Mouse (Mus musculus) gastrocnemius, adult 8-10 months (tissue): Measurements from ENCODE around the gene Krtap9-3. TPM values are rescaled to one million over a fixed set of nuclear protein-coding genes. Genes with fewer than 3 reads are reported as not detected.

Experiments used
- DNase-seq, 2 experiments: peaks; one replicate each; pipeline ENCODE4 v3.0.0; 2022; ENCODE audit warnings: low spot score in 2 of 2
- total RNA-seq, 4 experiments: library from RNA; stranded (reverse); gene quantifications; 2 replicates each; pipeline ENCODE4 v1.2.4; 2022

The Krtap9-3 gene
- total RNA-seq, 4 experiments from 2014 or later: not detected

- no peak for DNase-seq
Measured at GRCm38 (mm10) chr11:99573164-99573563, 24.7 kb downstream of the Krtap9-3 start.

GRCm38 (mm10) chr11:99566530-99566929 lies 31.4 kb downstream of the Krtap9-3 start, which contains the start of gene Krtap3-1:
Krtap3-1 (minus strand) TSS chr11:99566630.
- no peak for DNase-seq

GRCm38 (mm10) chr11:99562580-99562979 lies 35.3 kb downstream of the Krtap9-3 start:
- no peak for DNase-seq

- DNase-seq: no peak
Measured at GRCm38 (mm10) chr11:99559366-99559765, 38.5 kb downstream of the Krtap9-3 start, which contains the start of gene Gm11939. Gm11939 (minus strand) TSS chr11:99559466.

GRCm38 (mm10) chr11:99557976-99558745 lies 39.7 kb downstream of the Krtap9-3 start:
- no peak for DNase-seq

- DNase-seq: no peak
Measured at GRCm38 (mm10) chr11:99556753-99557152, 41.2 kb downstream of the Krtap9-3 start, which contains the start of gene Krtap3-2. Krtap3-2 (minus strand) TSS chr11:99556853.

- DNase-seq: no peak
Measured at GRCm38 (mm10) chr11:99556195-99556594, 41.7 kb downstream of the Krtap9-3 start.

- DNase-seq: no peak
Measured at GRCm38 (mm10) chr11:99550765-99551164, 47.1 kb downstream of the Krtap9-3 start, which contains the start of gene Krtap3-3. Krtap3-3 (minus strand) TSS chr11:99550865.

GRCm38 (mm10) chr11:99547892-99548291 lies 50.0 kb downstream of the Krtap9-3 start:
- DNase-seq: no peak

Other genes starting within 250 kb of the Krtap9-3 start
- not detected for gene Krt27, start 247.0 kb downstream of the Krtap9-3 start, total RNA-seq
- gene Krt28, start 223.2 kb downstream of the Krtap9-3 start, total RNA-seq: not detected
- 1 to 10 TPM; 3.5 to 4.4 (median 3.8) TPM for gene Krt10, start 208.7 kb downstream of the Krtap9-3 start, total RNA-seq
- gene Krt12, start 175.8 kb downstream of the Krtap9-3 start, total RNA-seq: under 1 TPM in 1 of 4 experiments, not detected in 3; 0.17 TPM
- gene Krt20, start 160.0 kb downstream of the Krtap9-3 start, total RNA-seq: under 1 TPM in 1 of 4 experiments, not detected in 3; 0.13 TPM
- gene Krt23, start 105.0 kb downstream of the Krtap9-3 start, total RNA-seq: not detected
- not detected for gene Krt39, start 76.8 kb downstream of the Krtap9-3 start, total RNA-seq
- not detected for gene Krt40, start 54.9 kb downstream of the Krtap9-3 start, total RNA-seq
- gene Krtap3-3, start 47.2 kb downstream of the Krtap9-3 start, total RNA-seq: not detected
- gene Krtap3-2, start 41.3 kb downstream of the Krtap9-3 start, total RNA-seq: not detected
- not detected for gene Gm11939, start 38.6 kb downstream of the Krtap9-3 start, total RNA-seq
- gene Krtap3-1, start 31.5 kb downstream of the Krtap9-3 start, total RNA-seq: not detected
- not detected for gene Krtap1-5, start 17.1 kb downstream of the Krtap9-3 start, total RNA-seq
- not detected for gene Krtap1-4, start 14.5 kb downstream of the Krtap9-3 start, total RNA-seq
- gene Krtap1-3, start 6.8 kb downstream of the Krtap9-3 start, total RNA-seq: not detected
- gene Gm11938, start 5.2 kb upstream of the Krtap9-3 start, total RNA-seq: not detected
- gene Gm11937, start 12.1 kb upstream of the Krtap9-3 start, total RNA-seq: not detected
- not detected for gene Krtap2-4, start 16.7 kb upstream of the Krtap9-3 start, total RNA-seq
- not detected for gene Gm11562, start 22.3 kb upstream of the Krtap9-3 start, total RNA-seq
- gene Krtap4-1, start 30.1 kb upstream of the Krtap9-3 start, total RNA-seq: not detected
- not detected for gene Krtap4-2, start 37.0 kb upstream of the Krtap9-3 start, total RNA-seq
- not detected for gene Krtap4-7, start 46.0 kb upstream of the Krtap9-3 start, total RNA-seq
- not detected for gene Gm11555, start 52.1 kb upstream of the Krtap9-3 start, total RNA-seq
- gene Gm11563, start 60.9 kb upstream of the Krtap9-3 start, total RNA-seq: not detected
- not detected for gene Krtap4-6, start 67.9 kb upstream of the Krtap9-3 start, total RNA-seq
- gene Gm14190, start 92.6 kb upstream of the Krtap9-3 start, total RNA-seq: not detected
- not detected for gene Gm14180, start 136.2 kb upstream of the Krtap9-3 start, total RNA-seq
- not detected for gene Gm11595, start 174.8 kb upstream of the Krtap9-3 start, total RNA-seq
- not detected for gene Krtap4-8, start 182.6 kb upstream of the Krtap9-3 start, total RNA-seq
- gene Krtap4-9, start 187.1 kb upstream of the Krtap9-3 start, total RNA-seq: not detected
- gene Gm11596, start 195.4 kb upstream of the Krtap9-3 start, total RNA-seq: not detected
- not detected for gene Gm11569, start 200.8 kb upstream of the Krtap9-3 start, total RNA-seq
- gene Gm11554, start 206.3 kb upstream of the Krtap9-3 start, total RNA-seq: not detected
- gene Krtap4-13, start 211.8 kb upstream of the Krtap9-3 start, total RNA-seq: not detected
- gene Gm11564, start 217.6 kb upstream of the Krtap9-3 start, total RNA-seq: not detected
- gene 2300003K06Rik, start 240.0 kb upstream of the Krtap9-3 start, total RNA-seq: not detected